Mouse (Mus musculus) olfactory bulb, adult 2 months (tissue): ENCODE measurements around the gene Rasl10a.

Source experiments
- CTCF ChIP-seq: fragments of 200-500 bp; IDR thresholded peaks from 2 replicates; pipeline ENCODE4 v1.5.1; 2012; ENCODE audit warnings: low read depth, mild to moderate bottlenecking, low read length, moderate library complexity; ENCODE audit not compliant: insufficient read depth
- POLR2A ChIP-seq: fragments of 200-500 bp; IDR thresholded peaks from 2 replicates; pipeline ENCODE4 v1.6.1; 2012; ENCODE audit warnings: mild to moderate bottlenecking, low read depth, low read length, moderate library complexity; ENCODE audit not compliant: insufficient read depth

DNA sequence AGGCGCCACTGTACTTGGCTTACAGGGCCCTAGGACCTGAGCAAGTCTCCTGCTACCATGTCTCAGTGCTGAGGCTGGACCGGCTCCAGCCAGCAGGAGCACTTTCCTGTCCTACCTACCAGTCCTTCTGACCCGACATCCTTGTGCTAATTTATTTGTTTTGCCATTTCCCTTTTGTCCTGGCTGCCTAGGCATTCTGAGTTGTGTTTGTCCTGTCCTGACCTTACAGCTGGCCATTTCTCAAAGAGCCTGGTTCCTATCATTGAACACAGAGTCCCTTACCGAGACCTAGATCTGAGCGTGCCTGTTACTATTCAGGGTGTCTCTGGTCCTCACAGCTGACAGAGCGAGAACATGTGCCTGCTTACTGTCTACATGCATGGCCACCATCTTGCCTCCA lies 3.1 kb upstream of the Rasl10a start:
- no peak for TF ChIP-seq CTCF
- no peak for TF ChIP-seq POLR2A
